Mouse (Mus musculus) kidney, adult 2 months (tissue): ENCODE results near the gene Hapln2.

Experiments used
- CTCF ChIP-seq: fragments of 200-500 bp; conservative IDR thresholded peaks from 2 replicates; pipeline ENCODE4 v1.5.1; 2011; ENCODE audit warnings: low read depth, mild to moderate bottlenecking, control low read depth, low read length, moderate library complexity, mixed read lengths; ENCODE audit not compliant: insufficient read depth, insufficient read length
- POLR2A ChIP-seq: fragments of 200-500 bp; IDR thresholded peaks from one replicate; pipeline ENCODE4 v1.6.1; 2011; ENCODE audit warnings: low read depth, low read length, control low read depth

DNA sequence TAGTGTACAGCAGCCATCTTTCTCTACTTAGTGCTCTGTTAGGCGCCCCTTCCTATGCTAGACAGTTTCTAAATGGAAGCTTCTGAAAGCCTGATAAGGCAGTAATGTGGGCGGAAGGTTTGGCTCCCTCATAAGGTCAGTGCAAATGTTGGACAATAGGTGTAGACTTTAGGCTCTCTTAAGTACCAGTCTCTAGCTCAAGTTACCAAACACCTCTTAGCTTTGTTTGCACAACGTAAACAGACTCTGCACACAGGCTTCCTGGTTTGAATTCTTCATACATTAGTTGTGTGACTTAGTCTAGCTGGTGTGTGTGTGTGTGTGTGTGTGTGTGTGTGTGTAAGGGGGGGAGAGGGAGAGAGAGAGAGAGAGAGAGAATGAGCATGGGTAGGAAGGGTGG is 22.1 kb upstream of the Hapln2 start:
- TF ChIP-seq POLR2A (no peak), CTCF (no peak)
